Mouse (Mus musculus) intestine, embryonic 14.5 days (tissue): ENCODE results near the gene Vstm4. TPM values are rescaled to one million over a fixed set of nuclear protein-coding genes. Genes with fewer than 3 reads are reported as not detected.

Experiments
- ATAC-seq: fragments of 200-750 bp; cut with Nextera tagmentation; replicated peaks from 2 replicates; pipeline ENCODE4 v1.8.0; 2017; ENCODE audit warnings: low read depth, moderate number of reproducible peaks, moderate TSS enrichment, moderate library complexity; ENCODE audit not compliant: low FRiP score, low TSS enrichment
- DNase-seq: peaks from one replicate; pipeline ENCODE4 v3.0.0-alpha.2; 2018; ENCODE audit warnings: low spot score
- H3K27ac ChIP-seq: fragments of 300-500 bp; sonication (generic); 2 replicates; pipeline ENCODE4 v1.5.1; 2014; ENCODE audit warnings: low read depth, mild to moderate bottlenecking, control low read depth
- H3K27me3 ChIP-seq: fragments of 300-500 bp; sonication (generic); replicated peaks from 2 replicates; pipeline ENCODE4 v1.6.1; 2014; ENCODE audit warnings: low read length, control low read depth; ENCODE audit not compliant: control insufficient read depth, insufficient read depth
- H3K36me3 ChIP-seq: fragments of 300-500 bp; sonication (generic); 2 replicates; pipeline ENCODE4 v1.6.1; 2014; ENCODE audit warnings: low read length, control low read depth; ENCODE audit not compliant: control insufficient read depth, insufficient read depth
- H3K4me1 ChIP-seq: fragments of 300-500 bp; sonication (generic); replicated peaks from 2 replicates; pipeline ENCODE4 v1.6.1; 2014; ENCODE audit warnings: low read length, control low read depth, mixed read lengths; ENCODE audit not compliant: control insufficient read depth, insufficient read depth
- H3K4me2 ChIP-seq: fragments of 300-500 bp; sonication (generic); 2 replicates; pipeline ENCODE4 v1.6.1; 2014; ENCODE audit warnings: low read length
- H3K4me3 ChIP-seq: fragments of 300-500 bp; sonication (generic); 2 replicates; pipeline ENCODE4 v1.5.1; 2014; ENCODE audit warnings: low read depth, low read length, control low read depth, mixed read lengths
- H3K9ac ChIP-seq: fragments of 300-500 bp; sonication (generic); 2 replicates; pipeline ENCODE4 v1.6.1; 2014; ENCODE audit warnings: mild to moderate bottlenecking, low read length
- H3K9me3 ChIP-seq: fragments of 300-500 bp; sonication (generic); 2 replicates; pipeline ENCODE4 v1.6.1; 2016; ENCODE audit warnings: low read length, control low read depth; ENCODE audit not compliant: control insufficient read depth
- WGBS: fragments of 180-500 bp; shearing (Covaris S2); extraction: QIAGEN DNeasy Blood & Tissue Kit; methylation state at CpG from one replicate; pipeline ENCODE4 v1.1.7; 2014; 5-methylcytosine and 5-hydroxymethylcytosine counted together
- polyA plus RNA-seq: library from polyadenylated mRNA; unstranded; fragments of >200 nt; fragmentation: Nextera tagmentation; extraction: Ambion mirVana; gene quantifications from 2 replicates; pipeline ENCODE4 v1.2.1, GENCODE M21; 2014

Vstm4 gene
- polyA plus RNA-seq, 1 experiment from 2014 or later = 31.0 TPM

GRCm38 (mm10) chr14:32842052-32842451 is 14.5 kb upstream of the Vstm4 start:
- ATAC-seq (no peak), DNase-seq (peak; percentile 13)
- Histone ChIP-seq H3K4me3 (no peak overlapping the region), H3K9me3 (no peaks in the 10 kb centered on the region), H3K36me3 (no peaks in the 10 kb centered on the region), H3K27ac (no peak overlapping the region), H3K27me3 (no peaks in the 10 kb centered on the region), H3K4me2 (no peak overlapping the region), H3K9ac (no peak overlapping the region), H3K4me1 (no peaks in the 10 kb centered on the region)

GRCm38 (mm10) chr14:32854059-32854458 is 2.5 kb upstream of the Vstm4 start:
- H3K9ac ChIP-seq = no peak overlapping the region
- ATAC-seq (no peak), DNase-seq (peak; percentile 41)
- no peaks in the 10 kb centered on the region for H3K9me3 ChIP-seq
- WGBS = 88% methylated on average over 4 of the region's 4 CpGs
- no peaks in the 10 kb centered on the region for H3K36me3 ChIP-seq
- no peak overlapping the region for H3K4me2 ChIP-seq
- H3K27me3 ChIP-seq = no peaks in the 10 kb centered on the region
- H3K4me3 ChIP-seq = no peak overlapping the region
- H3K4me1 ChIP-seq = peaks cover 8% of the 10 kb centered on the region
- no peak overlapping the region for H3K27ac ChIP-seq

GRCm38 (mm10) chr14:32856246-32856645 is 310 bp upstream of the Vstm4 start:
- Histone ChIP-seq H3K36me3 (no peaks in the 10 kb centered on the region), H3K27ac (peak overlapping the region; percentile 83; the same call in 1 of the 2 replicates), H3K27me3 (no peaks in the 10 kb centered on the region), H3K9ac (peak overlapping the region; percentile 89; the same call in 1 of the 2 replicates), H3K4me2 (peak overlapping the region; percentile 76), H3K9me3 (no peaks in the 10 kb centered on the region), H3K4me1 (peaks cover 23% of the 10 kb centered on the region), H3K4me3 (peak overlapping the region; percentile 57)
- DNase-seq (no peak), ATAC-seq (no peak)
- 31% methylated on average over 5 of the region's 5 CpGs for WGBS

GRCm38 (mm10) chr14:32858361-32858760 is 1.8 kb downstream of the Vstm4 start:
- Histone ChIP-seq H3K27me3 (no peaks in the 10 kb centered on the region), H3K4me3 (no peak overlapping the region), H3K4me2 (peak overlapping the region; percentile 76), H3K4me1 (peaks cover 34% of the 10 kb centered on the region), H3K9ac (no peak overlapping the region), H3K36me3 (no peaks in the 10 kb centered on the region), H3K27ac (no peak overlapping the region), H3K9me3 (no peaks in the 10 kb centered on the region)
- ATAC-seq (no peak), DNase-seq (peak; percentile 46)
- WGBS = 93% methylated on average over 10 of the region's 10 CpGs

GRCm38 (mm10) chr14:32858941-32859510 is 2.5 kb downstream of the Vstm4 start:
- Histone ChIP-seq H3K27ac (no peak overlapping the region), H3K4me2 (no peak overlapping the region)
- WGBS = 68% methylated on average over 6 of the region's 6 CpGs

GRCm38 (mm10) chr14:32859831-32860569 is 3.4 kb downstream of the Vstm4 start:
- DNase-seq (peak; percentile 53), ATAC-seq (no peak)
- Histone ChIP-seq H3K9ac (no peak overlapping the region), H3K36me3 (peaks cover 14% of the 10 kb centered on the region), H3K4me3 (no peak overlapping the region), H3K4me2 (no peak overlapping the region), H3K27ac (peak overlapping the region; percentile 16; the same call in 1 of the 2 replicates), H3K27me3 (no peaks in the 10 kb centered on the region), H3K9me3 (no peaks in the 10 kb centered on the region), H3K4me1 (peaks cover 39% of the 10 kb centered on the region)
- WGBS = 59% methylated on average over 11 of the region's 11 CpGs

More at GRCm38 (mm10) chr14:32858941-32859510, 2.5 kb downstream of the Vstm4 start:
- Histone ChIP-seq H3K9ac (no peak overlapping the region), H3K4me1 (peaks cover 34% of the 10 kb centered on the region), H3K9me3 (no peaks in the 10 kb centered on the region), H3K4me3 (no peak overlapping the region), H3K27me3 (no peaks in the 10 kb centered on the region), H3K36me3 (peaks cover 5% of the 10 kb centered on the region; the same call in 1 of the 2 replicates)
- no peak for ATAC-seq
- peak; percentile 51 for DNase-seq

GRCm38 (mm10) chr14:32861149-32861581 is 4.6 kb downstream of the Vstm4 start:
- H3K9ac ChIP-seq = no peak overlapping the region
- H3K4me1 ChIP-seq = peaks cover 38% of the 10 kb centered on the region
- H3K4me3 ChIP-seq = no peak overlapping the region
- peak; percentile 59 for DNase-seq
- no peaks in the 10 kb centered on the region for H3K9me3 ChIP-seq
- peaks cover 16% of the 10 kb centered on the region for H3K36me3 ChIP-seq
- ATAC-seq = peak; percentile 66
- H3K27me3 ChIP-seq = no peaks in the 10 kb centered on the region
- peak overlapping the region; percentile 84 for H3K27ac ChIP-seq
- WGBS = 12% methylated on average over 6 of the region's 6 CpGs
- peak overlapping the region; percentile 12; the same call in 1 of the 2 replicates for H3K4me2 ChIP-seq

- DNase-seq = no peak
- peaks cover 16% of the 10 kb centered on the region for H3K36me3 ChIP-seq
- 43% methylated on average over 2 of the region's 2 CpGs for WGBS
- no peaks in the 10 kb centered on the region for H3K27me3 ChIP-seq
- no peak for ATAC-seq
- peak overlapping the region; percentile 84 for H3K27ac ChIP-seq
- peak overlapping the region; percentile 12; the same call in 1 of the 2 replicates for H3K4me2 ChIP-seq
- H3K9me3 ChIP-seq = no peaks in the 10 kb centered on the region
- no peak overlapping the region for H3K4me3 ChIP-seq
- no peak overlapping the region for H3K9ac ChIP-seq
- peaks cover 34% of the 10 kb centered on the region for H3K4me1 ChIP-seq
These were observed 5.1 kb downstream of the Vstm4 start for GRCm38 (mm10) chr14:32861656-32862055.
